Mouse (Mus musculus) kidney, adult 11 months (tissue): ENCODE results near the gene Prrx1.

Experiments used
- DNase-seq: peaks from one replicate; pipeline ENCODE4 v3.0.0; 2022

The Prrx1 gene

DNA sequence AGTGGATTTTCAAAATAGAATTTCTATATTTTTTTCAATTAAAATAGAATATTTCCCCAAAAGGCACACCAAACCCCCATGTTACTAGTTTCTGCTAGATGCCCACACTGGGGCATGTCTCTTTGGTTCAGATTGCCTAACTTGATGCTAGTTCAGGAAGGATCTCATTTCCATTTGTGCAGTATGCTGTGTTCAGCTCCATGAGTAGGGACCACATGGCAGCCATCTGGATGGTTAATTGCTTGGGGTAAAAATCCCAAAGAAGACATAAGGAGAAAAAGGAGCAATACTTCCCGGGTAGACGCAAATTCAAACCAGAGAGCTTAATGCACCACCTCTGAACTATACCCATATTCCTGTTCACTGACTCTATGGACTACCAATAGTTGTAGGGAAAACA, 57.6 kb downstream of the Prrx1 start:
- no peak for DNase-seq

DNA sequence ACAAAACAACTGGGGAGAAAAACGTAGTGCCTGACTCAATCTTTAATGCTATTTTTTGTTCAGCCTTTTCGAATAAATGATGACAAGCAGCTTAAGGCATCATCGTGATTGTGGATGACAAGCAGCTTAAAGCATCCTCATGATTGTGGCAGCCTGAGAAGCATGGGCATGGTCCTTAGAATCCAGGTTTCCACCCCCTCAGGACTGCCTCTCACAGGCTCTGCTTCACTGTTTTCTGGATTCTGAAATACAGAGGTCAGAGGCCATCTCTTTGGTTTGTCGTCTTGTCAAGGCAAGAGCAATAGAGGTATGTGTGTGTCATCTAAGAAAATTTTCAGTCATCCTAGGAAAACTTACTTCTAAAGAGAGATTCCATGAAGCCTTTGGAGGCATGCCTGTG, 60.7 kb downstream of the Prrx1 start:
- no peak for DNase-seq

DNA sequence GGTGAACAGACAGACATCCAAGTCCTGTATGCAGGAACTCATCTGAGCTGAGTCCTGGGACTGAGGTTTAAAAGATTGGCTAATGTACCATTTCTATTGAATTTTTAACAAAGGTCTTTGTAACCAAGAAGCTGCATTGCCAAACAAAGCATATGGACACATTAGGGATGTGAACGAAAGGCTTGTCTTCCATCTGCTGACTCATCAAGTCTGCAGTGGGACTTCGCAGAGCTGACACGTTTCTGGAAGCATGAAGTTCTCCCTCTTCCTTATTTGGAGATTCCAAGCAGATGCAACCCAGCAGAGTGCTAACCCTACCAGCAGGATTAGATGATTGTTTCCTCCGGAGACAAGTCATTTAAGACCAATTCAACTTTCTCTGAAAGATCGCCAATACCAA, 61.2 kb downstream of the Prrx1 start:
- DNase-seq = no peak

DNA sequence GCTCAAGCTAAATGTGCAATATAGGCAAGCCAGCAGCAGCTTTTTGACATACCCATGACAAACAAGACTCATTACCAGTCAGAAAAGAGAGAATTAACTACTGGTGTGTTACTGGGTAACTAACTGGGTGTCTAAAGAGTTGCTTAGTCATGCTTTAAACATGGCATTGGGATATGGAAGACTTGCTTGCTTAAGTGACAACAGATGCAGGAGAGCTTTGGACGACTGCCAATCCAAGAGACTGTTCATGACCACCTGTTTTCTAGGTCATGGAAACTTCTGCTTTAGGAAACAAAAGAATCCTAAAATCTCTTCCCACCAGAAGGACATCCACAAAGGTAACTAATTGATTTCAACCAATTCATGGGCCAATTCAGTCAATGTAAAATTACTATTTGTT, 61.7 kb downstream of the Prrx1 start:
- no peak for DNase-seq

DNA sequence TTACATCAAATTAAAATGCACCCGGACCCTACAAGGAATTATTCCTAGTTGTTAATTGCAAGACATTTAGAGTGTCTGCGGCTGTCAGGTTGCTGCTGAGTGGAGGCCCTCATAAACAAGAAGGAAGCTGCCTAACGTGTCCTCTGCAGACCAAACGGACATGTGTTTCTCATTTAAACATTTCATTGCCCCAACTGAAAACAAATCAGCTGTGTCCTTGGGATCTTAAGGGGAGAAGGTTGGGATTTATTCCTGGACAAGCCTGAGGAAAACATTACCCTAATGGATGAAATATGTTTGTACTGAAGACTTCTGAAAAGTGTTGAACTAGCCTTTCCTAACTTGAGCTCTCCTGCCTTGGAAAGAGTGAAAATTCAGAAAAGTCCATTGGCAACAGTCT, 74.6 kb downstream of the Prrx1 start:
- DNase-seq = no peak

DNA sequence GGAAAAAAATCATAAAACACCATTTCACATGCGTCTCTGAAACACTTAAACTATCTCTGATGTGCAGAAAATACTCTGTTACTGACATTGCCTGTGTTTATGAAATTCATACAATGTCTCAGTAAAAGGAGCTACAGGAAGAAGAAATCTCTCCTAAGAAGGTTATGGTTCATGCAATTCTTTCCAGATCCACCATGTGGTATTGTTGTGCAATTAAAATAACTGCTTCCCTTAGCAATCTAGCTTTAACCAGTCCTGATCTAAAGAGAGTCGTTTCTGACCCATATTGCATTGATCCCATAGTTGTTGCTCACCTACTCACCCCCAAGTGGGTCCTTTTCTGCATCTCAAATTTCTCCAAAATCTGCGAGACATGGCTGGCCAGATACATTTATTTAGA, 82.3 kb downstream of the Prrx1 start:
- no peak for DNase-seq

DNA sequence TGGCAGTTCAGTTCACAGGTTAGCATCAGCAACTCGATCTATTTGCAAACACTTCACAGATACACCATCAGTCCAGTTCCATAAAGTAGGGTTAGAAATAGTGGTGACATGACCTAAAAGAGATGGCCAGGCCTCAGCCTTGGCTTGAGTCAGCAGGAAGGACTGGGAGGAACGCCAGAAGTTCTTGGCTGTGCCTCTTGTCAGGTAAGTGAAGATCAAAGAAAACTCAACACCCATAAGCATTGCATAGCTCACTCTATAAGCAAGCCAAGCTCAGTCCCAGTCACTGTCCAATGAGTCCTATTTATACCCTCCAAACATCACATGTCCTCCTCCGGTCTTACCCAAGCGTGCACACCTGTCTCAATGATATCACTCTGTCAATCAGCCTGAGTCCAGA, 87.2 kb downstream of the Prrx1 start:
- no peak for DNase-seq

DNA sequence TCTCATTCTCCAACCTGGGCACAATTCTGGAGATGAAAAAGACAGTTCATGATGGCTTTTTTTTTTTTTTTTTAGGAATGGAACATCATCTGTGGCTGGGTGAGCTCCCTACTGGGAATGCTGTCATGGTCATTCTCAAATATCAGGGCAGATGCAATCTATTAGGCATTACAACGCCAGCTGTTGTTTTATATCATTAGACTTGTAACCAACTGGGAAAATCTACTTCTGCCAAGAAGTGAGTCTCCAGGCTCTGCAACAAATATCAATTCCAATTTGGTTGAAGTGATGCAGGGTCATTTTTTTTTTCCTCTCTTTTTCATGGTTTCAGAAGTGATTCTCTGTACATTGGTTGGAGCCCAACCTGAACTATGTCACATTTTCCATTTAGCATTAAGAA, 91.7 kb downstream of the Prrx1 start:
- DNase-seq = no peak

DNA sequence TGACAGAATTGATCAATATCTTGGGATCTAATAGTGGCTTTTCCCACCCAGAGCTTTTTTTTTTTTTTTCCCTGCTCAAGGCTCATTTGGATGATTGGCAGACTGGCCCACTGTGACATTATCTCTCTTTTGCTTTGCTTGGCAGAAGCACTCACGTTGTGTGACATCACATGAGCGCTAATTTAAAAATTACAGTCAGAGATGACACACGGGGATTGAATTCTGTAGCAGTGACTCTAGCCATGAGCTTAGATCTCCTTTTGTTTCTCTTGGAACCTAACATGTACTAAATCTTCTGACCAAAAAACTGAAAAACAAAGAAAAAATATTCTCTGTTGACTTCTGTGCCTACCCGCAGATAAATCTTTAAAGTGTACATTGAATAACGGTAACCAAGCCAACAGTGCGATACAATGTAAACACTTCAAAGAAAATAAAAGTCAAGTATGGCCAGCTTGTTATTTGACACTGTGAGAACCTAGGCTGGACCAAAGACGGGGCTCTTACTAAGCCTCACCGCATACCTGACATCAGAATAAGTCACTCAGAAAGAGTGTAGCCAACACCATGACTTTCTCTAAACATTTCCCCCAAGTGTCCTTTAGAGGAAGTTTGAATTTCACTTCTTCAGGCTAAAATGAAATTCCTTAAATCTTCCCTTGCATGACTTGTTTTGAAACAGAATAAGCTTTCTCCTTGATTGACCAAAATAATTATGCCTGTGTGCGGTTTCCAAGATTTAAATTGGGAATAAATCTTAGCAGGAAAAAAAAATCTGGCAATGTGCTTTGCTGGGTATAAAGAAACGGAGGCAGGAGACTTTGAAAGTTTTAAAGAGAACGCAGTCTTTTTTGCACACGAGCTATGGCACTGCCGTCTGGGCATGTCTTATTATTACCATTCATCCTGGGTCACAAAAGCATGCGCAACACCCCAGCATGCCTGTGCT, 104.3 kb downstream of the Prrx1 start:
- no peak for DNase-seq

DNA sequence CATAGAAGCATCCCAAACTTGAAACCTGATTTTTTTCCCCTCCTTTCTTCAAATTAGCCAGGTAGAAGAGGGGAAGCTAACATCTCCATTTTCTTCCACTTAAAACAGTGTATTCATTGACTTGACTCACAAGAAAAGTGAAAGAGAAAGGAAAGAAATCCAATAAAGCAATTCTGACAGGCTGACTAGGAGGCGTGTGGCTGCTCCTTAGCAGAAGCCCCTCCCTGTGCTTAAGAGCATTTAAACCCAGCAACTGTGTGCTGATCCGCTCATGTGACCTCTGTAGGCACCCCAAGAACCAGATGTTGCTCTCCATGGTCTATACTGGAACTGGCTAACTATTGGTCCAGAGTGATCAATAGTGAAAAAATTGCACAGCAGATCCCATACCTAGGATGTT, 114.7 kb downstream of the Prrx1 start:
- no peak for DNase-seq

DNA sequence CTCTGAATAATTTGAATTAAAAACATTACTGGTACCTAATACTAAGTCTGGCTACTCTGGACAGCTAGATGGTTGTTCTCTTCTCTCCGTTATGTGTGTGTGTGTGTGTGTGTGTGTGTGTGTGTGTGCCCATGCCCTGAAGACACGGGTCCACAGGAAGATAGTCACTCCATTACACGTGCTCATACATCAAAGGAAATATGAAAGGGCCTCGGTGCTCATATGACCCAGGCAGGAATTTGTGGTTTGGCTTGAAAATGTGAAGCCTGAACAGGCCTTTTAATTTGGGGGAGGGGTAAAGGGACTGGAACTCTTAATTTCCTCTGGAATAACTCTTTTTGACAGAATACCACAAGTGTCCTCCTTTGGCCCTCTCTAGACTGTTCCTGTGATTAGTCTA, 115.5 kb downstream of the Prrx1 start:
- DNase-seq = no peak
